Mouse (Mus musculus): ENCODE measurements around the gene Lrrc4b. TPM values are rescaled to one million over a fixed set of nuclear protein-coding genes. Genes with fewer than 3 reads are reported as not detected.
A peak's percentile ranks its signal among the peaks of the same experiment; 100 is the strongest.

The Lrrc4b gene
- polyA plus RNA-seq, 1 experiment = 372 TPM

GRCm38 (mm10) chr7:44453256-44453655 lies 24.4 kb downstream of the Lrrc4b start:
- TF ChIP-seq POLR2A (IDR thresholded peaks at IDR 0.05; ENCODE audit: borderline replicate concordance, extremely low read depth, insufficient read depth, insufficient read length, poor library complexity, severe bottlenecking) = no peak
- TF ChIP-seq CTCF (IDR thresholded peaks at IDR 0.05; ENCODE audit: borderline replicate concordance, extremely low read depth, insufficient read depth, insufficient read length) = no peak

GRCm38 (mm10) chr7:44456302-44456701 lies 27.5 kb downstream of the Lrrc4b start:
- TF ChIP-seq CTCF (IDR thresholded peaks at IDR 0.05; ENCODE audit: borderline replicate concordance, extremely low read depth, insufficient read depth, insufficient read length) (no peak), POLR2A (IDR thresholded peaks at IDR 0.05; ENCODE audit: borderline replicate concordance, extremely low read depth, insufficient read depth, insufficient read length, poor library complexity, severe bottlenecking) (no peak)
- no peak for DNase-seq (ENCODE audit: low read depth)

More at GRCm38 (mm10) chr7:44453256-44453655, 24.4 kb downstream of the Lrrc4b start:
- no peak for DNase-seq (ENCODE audit: low read depth)

- no peak for DNase-seq (ENCODE audit: low read depth)
- TF ChIP-seq CTCF (IDR thresholded peaks at IDR 0.05; ENCODE audit: borderline replicate concordance, extremely low read depth, insufficient read depth, insufficient read length) (no peak), POLR2A (IDR thresholded peaks at IDR 0.05; ENCODE audit: borderline replicate concordance, extremely low read depth, insufficient read depth, insufficient read length, poor library complexity, severe bottlenecking) (no peak)
These were observed 31.2 kb downstream of the Lrrc4b start for GRCm38 (mm10) chr7:44460067-44460466.

GRCm38 (mm10) chr7:44460767-44461502 lies 32.1 kb downstream of the Lrrc4b start:
- DNase-seq (ENCODE audit: low read depth) = no peak
- TF ChIP-seq POLR2A (IDR thresholded peaks at IDR 0.05; ENCODE audit: borderline replicate concordance, extremely low read depth, insufficient read depth, insufficient read length, poor library complexity, severe bottlenecking) = no peak
- TF ChIP-seq CTCF (IDR thresholded peaks at IDR 0.05; ENCODE audit: borderline replicate concordance, extremely low read depth, insufficient read depth, insufficient read length) = no peak

GRCm38 (mm10) chr7:44461503-44462217 lies 32.8 kb downstream of the Lrrc4b start:
- TF ChIP-seq POLR2A (IDR thresholded peaks at IDR 0.05; ENCODE audit: borderline replicate concordance, extremely low read depth, insufficient read depth, insufficient read length, poor library complexity, severe bottlenecking) = no peak
- TF ChIP-seq CTCF (IDR thresholded peaks at IDR 0.05; ENCODE audit: borderline replicate concordance, extremely low read depth, insufficient read depth, insufficient read length) = no peak
- DNase-seq (ENCODE audit: low read depth) = no peak

- no peak for DNase-seq (ENCODE audit: low read depth)
- TF ChIP-seq CTCF (IDR thresholded peaks at IDR 0.05; ENCODE audit: borderline replicate concordance, extremely low read depth, insufficient read depth, insufficient read length) (peak; percentile 40; the same call in 1 of the 2 replicates), POLR2A (IDR thresholded peaks at IDR 0.05; ENCODE audit: borderline replicate concordance, extremely low read depth, insufficient read depth, insufficient read length, poor library complexity, severe bottlenecking) (no peak)
These were observed 33.6 kb downstream of the Lrrc4b start for GRCm38 (mm10) chr7:44462218-44463055.

GRCm38 (mm10) chr7:44463056-44463425 lies 34.2 kb downstream of the Lrrc4b start:
- no peak for TF ChIP-seq CTCF (IDR thresholded peaks at IDR 0.05; ENCODE audit: borderline replicate concordance, extremely low read depth, insufficient read depth, insufficient read length)
- TF ChIP-seq POLR2A (IDR thresholded peaks at IDR 0.05; ENCODE audit: borderline replicate concordance, extremely low read depth, insufficient read depth, insufficient read length, poor library complexity, severe bottlenecking) = no peak
- DNase-seq (ENCODE audit: low read depth) = no peak

- TF ChIP-seq POLR2A (IDR thresholded peaks at IDR 0.05; ENCODE audit: borderline replicate concordance, extremely low read depth, insufficient read depth, insufficient read length, poor library complexity, severe bottlenecking) (no peak), CTCF (IDR thresholded peaks at IDR 0.05; ENCODE audit: borderline replicate concordance, extremely low read depth, insufficient read depth, insufficient read length) (no peak)
- DNase-seq (ENCODE audit: low read depth) = no peak
These were observed 34.9 kb downstream of the Lrrc4b start for GRCm38 (mm10) chr7:44463556-44464225.

GRCm38 (mm10) chr7:44464511-44464910 lies 35.7 kb downstream of the Lrrc4b start:
- TF ChIP-seq POLR2A (IDR thresholded peaks at IDR 0.05; ENCODE audit: borderline replicate concordance, extremely low read depth, insufficient read depth, insufficient read length, poor library complexity, severe bottlenecking) = no peak
- no peak for TF ChIP-seq CTCF (IDR thresholded peaks at IDR 0.05; ENCODE audit: borderline replicate concordance, extremely low read depth, insufficient read depth, insufficient read length)
- peak; percentile 92 for DNase-seq (ENCODE audit: low read depth)

GRCm38 (mm10) chr7:44465111-44465510 lies 36.3 kb downstream of the Lrrc4b start, which contains the start of gene Aspdh:
Aspdh (plus strand) TSS chr7:44465391.
- TF ChIP-seq CTCF (IDR thresholded peaks at IDR 0.05; ENCODE audit: borderline replicate concordance, extremely low read depth, insufficient read depth, insufficient read length) = no peak
- peak; percentile 30 for DNase-seq (ENCODE audit: low read depth)
